Mouse (Mus musculus) embryonic facial prominence, embryonic 12.5 days (tissue): ENCODE measurements around the gene D17H6S53E. TPM values are rescaled to one million over a fixed set of nuclear protein-coding genes. Genes with fewer than 3 reads are reported as not detected.
"Not testable (repeated sequence)": the region's sequence is repeated elsewhere in the genome, so short reads cannot be mapped to it uniquely, and the experiment has no call there.

Experiments
- ATAC-seq: fragments of 200-750 bp; cut with Nextera tagmentation; 2 replicates; pipeline ENCODE4 v1.8.0; 2017; ENCODE audit not compliant: insufficient number of reproducible peaks, insufficient read depth, low FRiP score, low TSS enrichment
- H3K27ac ChIP-seq: fragments of 300-500 bp; sonication (generic); 2 replicates; pipeline ENCODE4 v1.5.1; 2016; ENCODE audit warnings: mild to moderate bottlenecking
- H3K27me3 ChIP-seq: fragments of 300-500 bp; sonication (generic); 2 replicates; pipeline ENCODE4 v1.6.1; 2016; ENCODE audit warnings: mild to moderate bottlenecking, moderate library complexity
- H3K36me3 ChIP-seq: fragments of 300-500 bp; sonication (generic); 2 replicates; pipeline ENCODE4 v1.6.1; 2016; ENCODE audit warnings: mild to moderate bottlenecking
- H3K4me1 ChIP-seq: fragments of 300-500 bp; sonication (generic); 2 replicates; pipeline ENCODE4 v1.6.1; 2016
- H3K4me2 ChIP-seq: fragments of 300-500 bp; sonication (generic); replicated peaks from 2 replicates; pipeline ENCODE4 v1.6.1; 2016; ENCODE audit warnings: mild to moderate bottlenecking, moderate library complexity
- H3K4me3 ChIP-seq: fragments of 300-500 bp; sonication (generic); 2 replicates; pipeline ENCODE4 v1.5.1; 2016; ENCODE audit warnings: mild to moderate bottlenecking
- H3K9ac ChIP-seq: fragments of 300-500 bp; sonication (generic); 2 replicates; pipeline ENCODE4 v1.6.1; 2016; ENCODE audit warnings: mild to moderate bottlenecking, moderate library complexity
- H3K9me3 ChIP-seq: fragments of 300-500 bp; sonication (generic); 2 replicates; pipeline ENCODE4 v1.6.1; 2016; ENCODE audit warnings: mild to moderate bottlenecking, moderate library complexity
- WGBS: fragments of 180-500 bp; shearing (Covaris S2); methylation state at CpG from one replicate; pipeline ENCODE4 v1.1.7; 2016; 5-methylcytosine and 5-hydroxymethylcytosine counted together
- polyA plus RNA-seq: library from polyadenylated mRNA; unstranded; fragments of >200 nt; fragmentation: Nextera tagmentation; extraction: Ambion mirVana; gene quantifications from 2 replicates; pipeline ENCODE4 v1.2.1, GENCODE M21; 2016

The D17H6S53E gene
- polyA plus RNA-seq, 1 experiment from 2014 or later = 10.7 TPM

GRCm38 (mm10) chr17:35104079-35104478 is 22.1 kb upstream of the D17H6S53E start:
- no peak overlapping the region for H3K27ac ChIP-seq
- no peaks in the 10 kb centered on the region for H3K27me3 ChIP-seq
- no peak overlapping the region for H3K4me3 ChIP-seq
- WGBS = 85% methylated on average over 7 of the region's 7 CpGs
- no peaks in the 10 kb centered on the region for H3K4me1 ChIP-seq
- no peak overlapping the region for H3K9ac ChIP-seq
- H3K36me3 ChIP-seq = peaks cover 47% of the 10 kb centered on the region
- no peak for ATAC-seq
- no peaks in the 10 kb centered on the region for H3K9me3 ChIP-seq
- H3K4me2 ChIP-seq = no peak overlapping the region

GRCm38 (mm10) chr17:35104754-35105153 is 21.4 kb upstream of the D17H6S53E start:
- H3K27ac ChIP-seq = no peak overlapping the region
- H3K4me3 ChIP-seq = no peak overlapping the region
- H3K9ac ChIP-seq = no peak overlapping the region
- no peaks in the 10 kb centered on the region for H3K9me3 ChIP-seq
- no peaks in the 10 kb centered on the region for H3K4me1 ChIP-seq
- WGBS = 80% methylated on average over 6 of the region's 6 CpGs
- no peak for ATAC-seq
- H3K4me2 ChIP-seq = no peak overlapping the region
- no peaks in the 10 kb centered on the region for H3K27me3 ChIP-seq
- peaks cover 40% of the 10 kb centered on the region for H3K36me3 ChIP-seq

- H3K9me3 ChIP-seq = no peaks in the 10 kb centered on the region
- H3K27me3 ChIP-seq = no peaks in the 10 kb centered on the region
- 25% methylated on average over 13 of the region's 13 CpGs for WGBS
- no peak for ATAC-seq
- H3K27ac ChIP-seq = 0 out of 2 replicates have a peak overlapping the region, but pooled peaks have one; percentile 11
- H3K4me2 ChIP-seq = peak overlapping the region; percentile 23
- peak overlapping the region; percentile 24 for H3K9ac ChIP-seq
- H3K4me3 ChIP-seq = no peak overlapping the region
- H3K4me1 ChIP-seq = no peaks in the 10 kb centered on the region
- peaks cover 29% of the 10 kb centered on the region for H3K36me3 ChIP-seq
These were observed 20.3 kb upstream of the D17H6S53E start for GRCm38 (mm10) chr17:35105740-35106389.

- WGBS = 64% methylated on average over 3 of the region's 3 CpGs
- Histone ChIP-seq H3K27ac (no peak overlapping the region), H3K4me3 (no peak overlapping the region), H3K9ac (no peak overlapping the region), H3K4me2 (no peak overlapping the region; the same call in 1 of the 2 replicates), H3K9me3 (no peaks in the 10 kb centered on the region), H3K27me3 (no peaks in the 10 kb centered on the region), H3K4me1 (no peaks in the 10 kb centered on the region), H3K36me3 (peaks cover 22% of the 10 kb centered on the region)
- no peak for ATAC-seq
These were observed 19.7 kb upstream of the D17H6S53E start for GRCm38 (mm10) chr17:35106522-35106921.

GRCm38 (mm10) chr17:35108097-35108496 is 18.1 kb upstream of the D17H6S53E start, which contains the start of gene Ly6g5c:
Ly6g5c (plus strand) TSS chr17:35108279.
- H3K4me1 ChIP-seq = no peaks in the 10 kb centered on the region
- H3K27me3 ChIP-seq = no peaks in the 10 kb centered on the region
- ATAC-seq = no peak
- H3K27ac ChIP-seq = no peak within 1 kb of the TSS
- no peak within 1 kb of the TSS for H3K9ac ChIP-seq
- H3K4me2 ChIP-seq = no peak within 1 kb of the TSS
- no peak within 1 kb of the TSS for H3K4me3 ChIP-seq
- peaks cover 6% of the 10 kb centered on the region; the same call in 1 of the 2 replicates for H3K36me3 ChIP-seq
- 80% methylated on average over 6 of the region's 6 CpGs for WGBS
- H3K9me3 ChIP-seq = no peaks in the 10 kb centered on the region

- ATAC-seq = no peak
- 82% methylated on average over 9 of the region's 9 CpGs for WGBS
- Histone ChIP-seq H3K4me1 (no peaks in the 10 kb centered on the region), H3K36me3 (peaks cover 24% of the 10 kb centered on the region), H3K4me2 (no peak overlapping the region), H3K27ac (no peak overlapping the region), H3K9ac (no peak overlapping the region), H3K9me3 (no peaks in the 10 kb centered on the region), H3K27me3 (no peaks in the 10 kb centered on the region), H3K4me3 (no peak overlapping the region)
These were observed 14.4 kb upstream of the D17H6S53E start for GRCm38 (mm10) chr17:35111774-35112173.

GRCm38 (mm10) chr17:35115046-35116019 is 10.8 kb upstream of the D17H6S53E start, which contains the start of gene Ly6g5b:
Ly6g5b (minus strand) TSS chr17:35115428.
- Histone ChIP-seq H3K27me3 (no peaks in the 10 kb centered on the region), H3K27ac (no peak within 1 kb of the TSS), H3K4me3 (no peak within 1 kb of the TSS), H3K4me2 (no peak within 1 kb of the TSS), H3K9me3 (no peaks in the 10 kb centered on the region), H3K36me3 (peaks cover 42% of the 10 kb centered on the region), H3K9ac (no peak within 1 kb of the TSS), H3K4me1 (peaks cover 8% of the 10 kb centered on the region)
- 83% methylated on average over 8 of the region's 8 CpGs for WGBS
- no peak for ATAC-seq

GRCm38 (mm10) chr17:35120745-35121142 is 5.4 kb upstream of the D17H6S53E start:
- ATAC-seq = no peak
- H3K9ac ChIP-seq = peak overlapping the region; percentile 95
- peak overlapping the region; percentile 69 for H3K27ac ChIP-seq
- peaks cover 16% of the 10 kb centered on the region for H3K4me1 ChIP-seq
- 0% methylated on average over 33 of the region's 33 CpGs for WGBS
- H3K27me3 ChIP-seq = no peaks in the 10 kb centered on the region
- peak overlapping the region; percentile 95 for H3K4me3 ChIP-seq
- peak overlapping the region; percentile 90 for H3K4me2 ChIP-seq
- H3K36me3 ChIP-seq = peaks cover 43% of the 10 kb centered on the region
- no peaks in the 10 kb centered on the region for H3K9me3 ChIP-seq

GRCm38 (mm10) chr17:35121143-35121799 is 4.9 kb upstream of the D17H6S53E start, which contains the start of gene Gpank1:
Gpank1 (plus strand) TSS chr17:35121455.
- Histone ChIP-seq H3K27me3 (no peaks in the 10 kb centered on the region), H3K9ac (peak within 1 kb of the TSS; percentile 95), H3K9me3 (no peaks in the 10 kb centered on the region), H3K4me1 (peaks cover 16% of the 10 kb centered on the region), H3K27ac (peak within 1 kb of the TSS; percentile 92), H3K36me3 (peaks cover 38% of the 10 kb centered on the region), H3K4me3 (peak within 1 kb of the TSS; percentile 95), H3K4me2 (peak within 1 kb of the TSS; percentile 90)
- WGBS = under 1% methylated on average over 50 of the region's 50 CpGs
- ATAC-seq = peak; percentile 94

GRCm38 (mm10) chr17:35121871-35122303 is 4.3 kb upstream of the D17H6S53E start, which contains the start of gene Csnk2b:
Csnk2b (minus strand) TSS chr17:35122053.
- peak; percentile 32 for ATAC-seq
- Histone ChIP-seq H3K27ac (peak within 1 kb of the TSS; percentile 92), H3K9me3 (no peaks in the 10 kb centered on the region), H3K36me3 (peaks cover 34% of the 10 kb centered on the region), H3K9ac (peak within 1 kb of the TSS; percentile 95), H3K4me1 (peaks cover 21% of the 10 kb centered on the region), H3K27me3 (no peaks in the 10 kb centered on the region), H3K4me3 (peak within 1 kb of the TSS; percentile 95), H3K4me2 (peak within 1 kb of the TSS; percentile 90)
- WGBS = under 1% methylated on average over 19 of the region's 19 CpGs

GRCm38 (mm10) chr17:35123287-35123686 is 2.9 kb upstream of the D17H6S53E start:
- Histone ChIP-seq H3K36me3 (peaks cover 23% of the 10 kb centered on the region), H3K4me1 (peaks cover 29% of the 10 kb centered on the region)
- not testable (repeated sequence) for ATAC-seq

More at GRCm38 (mm10) chr17:35123287-35123686, 2.9 kb upstream of the D17H6S53E start:
- 89% methylated on average over 9 of the region's 9 CpGs for WGBS
- H3K27ac ChIP-seq, H3K27me3 ChIP-seq, H3K4me2 ChIP-seq, H3K9ac ChIP-seq, H3K4me3 ChIP-seq, H3K9me3 ChIP-seq: not testable (repeated sequence)
